Mouse (Mus musculus) thymus, postnatal 0 days (tissue): ENCODE results near the gene Dgke. TPM values are rescaled to one million over a fixed set of nuclear protein-coding genes. Genes with fewer than 3 reads are reported as not detected.
A peak's percentile ranks its signal among the peaks of the same experiment; 100 is the strongest.
"Not testable (repeated sequence)": the region's sequence is repeated elsewhere in the genome, so short reads cannot be mapped to it uniquely, and the experiment has no call there.

Source experiments
- DNase-seq: peaks from one replicate; pipeline ENCODE4 v3.0.0-alpha.2; 2015; ENCODE audit warnings: low spot score
- polyA plus RNA-seq: library from polyadenylated mRNA; unstranded; fragments of >200 nt; fragmentation: Nextera tagmentation; extraction: Ambion mirVana; gene quantifications from 2 replicates; pipeline ENCODE4 v1.2.1, GENCODE M21; 2015

Dgke gene
- polyA plus RNA-seq: 19.8 and 25.5 TPM in 2 replicates

GRCm38 (mm10) chr11:89066750-89067149 lies at the start of gene Dgke:
Dgke (minus strand) TSS chr11:89066850.
- DNase-seq: peak; percentile 38

GRCm38 (mm10) chr11:89107180-89107807 lies 40.6 kb upstream of the Dgke start:
- no peak for DNase-seq

GRCm38 (mm10) chr11:89105823-89106222 lies 39.2 kb upstream of the Dgke start:
- DNase-seq: no peak

- DNase-seq: no peak
Measured at GRCm38 (mm10) chr11:89105211-89105610, 38.6 kb upstream of the Dgke start.

DNA sequence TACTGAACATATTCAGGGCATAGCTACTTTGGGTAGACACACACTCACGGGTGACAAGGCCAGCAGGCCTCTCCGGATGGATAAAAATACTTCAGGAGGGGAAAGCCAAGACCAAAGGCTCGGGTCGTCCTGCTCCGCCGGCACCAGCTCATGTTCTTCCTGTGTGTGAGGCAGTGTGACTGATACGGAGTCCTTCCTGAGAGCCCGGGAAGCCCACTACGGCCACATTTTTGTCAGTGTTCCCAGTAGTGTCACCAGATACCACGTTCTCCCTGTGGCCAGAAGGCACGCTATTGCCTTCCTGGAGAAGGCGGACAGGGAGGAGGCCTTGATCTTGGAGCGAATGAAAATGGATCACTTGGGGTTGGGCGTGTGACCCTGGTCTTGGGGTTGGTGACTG lies 36.5 kb upstream of the Dgke start:
- no peak for DNase-seq

- DNase-seq: peak; percentile 69
Measured at GRCm38 (mm10) chr11:89100826-89101321, 34.2 kb upstream of the Dgke start.

DNA sequence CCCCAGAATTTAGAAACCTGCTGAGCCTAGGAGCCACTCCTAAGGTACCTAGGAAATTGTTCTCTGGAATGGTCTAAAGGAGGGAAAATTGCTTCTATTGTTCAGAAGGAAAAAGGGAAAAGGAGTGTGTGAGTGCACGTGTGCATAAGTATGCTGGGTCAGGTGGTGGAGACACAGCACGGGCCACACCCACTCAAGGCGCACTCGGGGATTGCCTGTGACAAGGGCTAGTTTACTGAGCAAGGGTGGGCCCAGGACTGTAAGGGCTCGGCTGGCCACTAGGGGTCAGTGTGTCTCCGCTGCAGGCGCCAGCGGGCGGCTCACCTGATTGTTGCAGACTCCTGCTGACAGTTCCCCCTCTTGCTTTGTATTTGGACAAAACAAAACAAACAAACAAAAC lies 33.8 kb upstream of the Dgke start:
- DNase-seq: peak; percentile 90

DNA sequence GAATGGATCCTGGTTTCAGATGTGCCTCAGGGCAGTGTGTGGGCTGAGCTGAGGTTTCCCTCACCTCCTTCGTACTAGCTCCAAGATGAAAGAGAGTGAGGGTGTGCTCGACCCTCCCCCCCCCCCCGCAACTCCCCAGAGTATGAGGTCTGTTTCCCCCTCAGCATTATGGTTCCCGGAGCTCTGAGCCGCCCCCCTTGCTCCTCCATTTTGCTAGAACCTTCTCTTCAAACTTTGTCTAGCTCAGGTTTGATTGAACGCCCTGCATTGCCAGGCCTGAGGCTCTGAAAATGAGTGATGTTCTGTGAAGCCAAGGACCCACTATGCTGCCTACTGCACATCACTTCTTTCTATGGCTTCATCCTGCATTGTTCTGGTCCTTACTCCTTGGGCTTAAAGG lies 32.3 kb upstream of the Dgke start:
- peak; percentile 51 for DNase-seq

DNA sequence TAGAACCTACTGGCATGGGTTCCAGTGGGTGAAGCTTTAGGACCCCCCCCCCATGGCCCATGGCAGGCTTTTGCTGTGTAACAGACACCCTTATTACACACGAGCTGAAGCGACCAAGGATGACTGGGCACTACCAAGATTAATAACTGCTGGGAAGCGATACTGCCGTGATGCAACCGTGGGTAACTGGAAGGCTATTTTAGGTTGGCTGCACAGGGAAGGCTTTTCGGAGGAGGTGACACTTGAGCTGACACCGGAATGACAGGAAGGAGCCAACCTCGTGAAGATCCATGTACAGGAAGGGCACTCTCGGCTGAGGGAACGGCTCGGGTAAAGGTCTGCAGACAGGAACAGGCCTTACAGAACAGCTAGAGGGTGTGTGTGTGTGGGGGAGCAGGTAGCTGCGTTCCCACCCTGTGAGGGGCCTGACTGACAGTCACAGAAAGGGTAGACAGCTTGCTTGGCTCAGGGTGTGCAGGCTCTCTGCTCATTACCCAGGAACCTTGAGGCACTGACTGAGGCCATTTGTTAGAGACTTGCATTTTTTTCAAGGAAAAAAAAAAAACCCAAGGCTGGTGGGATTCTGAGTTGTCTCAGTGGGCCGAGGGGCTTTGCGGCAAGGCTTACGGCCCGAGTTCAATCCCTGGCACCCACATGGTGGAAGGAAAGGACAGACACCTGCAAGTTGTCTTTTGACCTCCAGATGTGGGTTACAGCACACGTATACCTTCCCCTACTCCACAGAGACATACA lies 31.6 kb upstream of the Dgke start:
- DNase-seq: no peak

GRCm38 (mm10) chr11:89097292-89097691 lies 30.6 kb upstream of the Dgke start:
- not testable (repeated sequence) for DNase-seq

- DNase-seq: peak; percentile 85
Measured at GRCm38 (mm10) chr11:89095306-89095705, 28.7 kb upstream of the Dgke start.

DNA sequence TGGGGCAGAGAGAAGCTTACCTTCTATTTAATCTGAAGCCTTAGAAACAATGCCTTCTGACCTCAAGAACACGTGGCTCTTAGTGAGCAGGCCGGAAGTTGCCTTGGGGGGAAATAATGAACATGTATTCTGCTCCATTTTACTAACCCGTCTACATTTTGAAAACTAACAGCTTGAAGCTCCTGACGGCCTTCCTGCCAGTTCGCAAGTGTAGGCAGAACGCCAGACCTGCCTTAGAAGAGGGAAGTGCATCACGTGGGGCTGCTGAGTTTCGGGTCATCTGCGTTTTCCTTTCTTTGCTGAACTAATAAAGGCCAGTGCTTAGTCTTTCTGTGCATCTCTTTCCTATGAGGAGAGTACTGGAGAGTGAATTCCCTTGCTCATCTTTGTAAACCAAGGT lies 26.1 kb upstream of the Dgke start:
- peak; percentile 49 for DNase-seq

- not testable (repeated sequence) for DNase-seq
Measured at GRCm38 (mm10) chr11:89090359-89090758, 23.7 kb upstream of the Dgke start.

DNA sequence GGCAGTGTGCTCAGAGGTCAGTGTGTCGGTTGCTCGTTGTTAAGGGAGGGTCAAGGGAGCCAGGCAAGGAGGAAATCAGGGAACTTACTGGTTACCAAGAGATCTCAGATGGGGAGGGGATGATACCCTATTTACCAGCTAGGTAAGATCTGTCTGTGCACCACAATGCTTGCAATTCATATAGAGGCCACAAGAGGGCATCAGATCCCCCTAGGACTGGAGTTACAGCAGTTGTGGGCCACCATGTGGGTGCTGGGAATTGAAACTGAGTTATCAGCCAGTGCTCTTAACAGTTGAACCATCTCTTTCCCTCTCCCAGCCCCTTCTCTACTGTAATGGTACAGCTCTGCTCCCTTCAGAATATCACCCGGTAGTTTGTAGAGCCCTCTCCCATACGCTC lies 22.1 kb upstream of the Dgke start:
- no peak for DNase-seq

GRCm38 (mm10) chr11:89086208-89086809 lies 19.7 kb upstream of the Dgke start:
- DNase-seq: no peak

- DNase-seq: peak; percentile 83
Measured at GRCm38 (mm10) chr11:89084601-89085000, 18.0 kb upstream of the Dgke start.

DNA sequence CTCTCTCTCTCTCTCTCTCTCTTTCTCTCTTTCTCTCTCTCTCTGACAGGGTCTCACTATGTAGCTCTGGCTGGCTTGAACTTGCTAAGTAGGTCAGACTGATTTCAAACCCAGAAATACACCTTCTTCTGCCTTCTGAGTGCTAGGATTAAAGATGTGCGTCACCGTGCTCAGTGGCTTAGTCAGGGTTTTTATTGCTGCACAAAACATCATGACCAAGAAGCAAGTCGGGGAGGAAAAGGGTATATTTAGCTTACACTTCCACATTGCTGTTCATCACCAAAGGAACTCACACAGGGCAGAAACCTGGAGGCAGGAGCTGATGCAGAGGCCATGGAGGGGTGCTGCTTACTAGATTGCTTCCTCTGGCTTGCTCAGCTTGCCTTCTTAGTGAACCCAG lies 16.0 kb upstream of the Dgke start:
- DNase-seq: peak; percentile 76

GRCm38 (mm10) chr11:89081906-89082305 lies 15.3 kb upstream of the Dgke start:
- DNase-seq: not testable (repeated sequence)

- peak; percentile 74 for DNase-seq
Measured at GRCm38 (mm10) chr11:89078996-89079680, 12.5 kb upstream of the Dgke start.

- no peak for DNase-seq
Measured at GRCm38 (mm10) chr11:89078305-89078704, 11.7 kb upstream of the Dgke start.

DNA sequence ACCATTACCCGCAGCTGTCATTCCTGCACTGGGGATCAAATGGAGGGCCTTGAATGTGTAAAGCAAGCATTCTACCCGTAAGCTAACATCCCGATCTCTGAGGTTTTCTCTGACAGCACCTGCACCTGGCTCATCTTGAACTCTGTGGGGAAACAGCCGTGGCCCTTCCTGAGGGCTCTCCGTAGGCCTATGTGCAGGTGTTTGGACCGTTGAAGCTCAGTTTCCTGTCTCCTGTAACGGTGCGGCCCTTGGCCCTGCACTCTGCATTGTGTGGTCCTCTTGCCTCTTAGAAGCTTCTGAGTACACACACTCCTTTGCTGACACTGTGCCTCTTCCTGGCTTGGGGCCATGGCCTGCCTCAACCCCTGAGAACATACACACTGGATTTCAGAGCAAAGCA lies 11.0 kb upstream of the Dgke start:
- peak; percentile 94 for DNase-seq

- no peak for DNase-seq
Measured at GRCm38 (mm10) chr11:89076370-89076821, 9.7 kb upstream of the Dgke start.
